Mouse (Mus musculus) lung, adult 2 months (tissue): ENCODE measurements around the gene Slc39a7.

Source experiments
- CTCF ChIP-seq: fragments of 200-500 bp; IDR thresholded peaks from 2 replicates; pipeline ENCODE4 v1.5.1; 2011; ENCODE audit warnings: mild to moderate bottlenecking, low read length, control low read depth; ENCODE audit not compliant: insufficient read depth
- POLR2A ChIP-seq: fragments of 200-500 bp; IDR thresholded peaks from 2 replicates; pipeline ENCODE4 v1.6.1; 2011; ENCODE audit warnings: low read depth, mild to moderate bottlenecking, control low read depth, low read length, borderline replicate concordance; ENCODE audit errors: extremely low read depth

- TF ChIP-seq CTCF (no peak), POLR2A (peak; percentile 95)
Measured at GRCm38 (mm10) chr17:34024317-34024821, 7.1 kb downstream of the Slc39a7 start, which contains the start of gene Ring1.
